Mouse (Mus musculus): ENCODE measurements around the gene Zfp97.
"Not testable (repeated sequence)": the region's sequence is repeated elsewhere in the genome, so short reads cannot be mapped to it uniquely, and the experiment has no call there.

Gene Zfp97

DNA sequence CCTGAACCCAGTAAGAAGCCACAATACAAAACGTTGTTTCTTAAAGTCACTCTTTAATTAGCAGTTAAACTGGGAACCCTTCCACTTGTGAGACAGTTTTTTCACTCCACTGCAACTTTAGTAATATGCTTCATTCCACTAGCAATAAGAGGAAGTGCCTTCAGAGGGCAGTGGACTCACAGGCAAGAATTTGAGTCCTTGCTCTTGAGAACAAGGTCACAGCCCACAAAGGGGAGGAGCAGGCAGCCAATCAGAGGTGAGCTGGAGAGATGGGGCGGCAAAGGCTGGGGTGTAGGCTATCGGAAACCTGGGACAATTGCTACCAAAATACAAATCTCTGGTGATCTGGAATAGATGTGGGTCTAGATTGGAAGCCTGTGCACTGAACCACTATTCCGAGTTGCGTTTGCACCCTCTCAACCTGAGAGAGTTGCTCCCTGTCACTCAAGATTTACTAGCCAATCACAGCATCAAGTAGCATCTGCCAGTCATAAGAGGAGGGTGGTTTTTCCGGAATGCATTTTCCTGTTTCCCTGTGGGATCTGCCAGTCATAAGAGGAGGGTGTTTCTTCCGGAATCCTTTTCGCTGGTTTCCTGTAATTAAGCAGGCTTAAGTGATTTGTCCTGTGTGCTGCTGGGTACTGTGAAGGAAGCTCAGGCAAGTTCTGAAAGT is at the start of gene Zfp97:
TSS of gene Zfp97 (plus strand) at position 586 of the 673 bp plus-strand sequence.
- not testable (repeated sequence) for DNase-seq (ENCODE audit: low read depth)

DNA sequence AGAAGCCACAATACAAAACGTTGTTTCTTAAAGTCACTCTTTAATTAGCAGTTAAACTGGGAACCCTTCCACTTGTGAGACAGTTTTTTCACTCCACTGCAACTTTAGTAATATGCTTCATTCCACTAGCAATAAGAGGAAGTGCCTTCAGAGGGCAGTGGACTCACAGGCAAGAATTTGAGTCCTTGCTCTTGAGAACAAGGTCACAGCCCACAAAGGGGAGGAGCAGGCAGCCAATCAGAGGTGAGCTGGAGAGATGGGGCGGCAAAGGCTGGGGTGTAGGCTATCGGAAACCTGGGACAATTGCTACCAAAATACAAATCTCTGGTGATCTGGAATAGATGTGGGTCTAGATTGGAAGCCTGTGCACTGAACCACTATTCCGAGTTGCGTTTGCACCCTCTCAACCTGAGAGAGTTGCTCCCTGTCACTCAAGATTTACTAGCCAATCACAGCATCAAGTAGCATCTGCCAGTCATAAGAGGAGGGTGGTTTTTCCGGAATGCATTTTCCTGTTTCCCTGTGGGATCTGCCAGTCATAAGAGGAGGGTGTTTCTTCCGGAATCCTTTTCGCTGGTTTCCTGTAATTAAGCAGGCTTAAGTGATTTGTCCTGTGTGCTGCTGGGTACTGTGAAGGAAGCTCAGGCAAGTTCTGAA is 57.7 kb downstream of the Zfp97 start:
- not testable (repeated sequence) for DNase-seq (ENCODE audit: low read depth)

DNA sequence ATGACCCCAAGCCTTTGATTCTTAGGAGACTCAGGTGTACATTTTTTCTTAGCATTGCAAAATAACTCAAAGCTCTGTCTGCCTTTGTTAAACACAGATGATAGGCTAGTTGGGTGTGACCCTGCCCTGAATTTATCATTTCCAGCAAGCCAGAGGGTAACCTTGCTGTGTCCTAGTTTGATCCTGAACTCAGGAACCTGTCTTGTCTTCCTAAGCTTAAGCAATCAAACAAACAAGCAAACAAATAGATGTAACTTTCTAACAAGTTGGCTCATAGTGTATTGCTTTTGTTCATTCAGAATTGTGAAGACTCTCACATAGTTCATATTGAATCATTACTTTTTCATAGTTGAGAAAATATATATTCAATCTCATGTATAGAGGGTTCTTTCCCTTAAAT is 73.5 kb downstream of the Zfp97 start:
- not testable (repeated sequence) for DNase-seq (ENCODE audit: low read depth)

DNA sequence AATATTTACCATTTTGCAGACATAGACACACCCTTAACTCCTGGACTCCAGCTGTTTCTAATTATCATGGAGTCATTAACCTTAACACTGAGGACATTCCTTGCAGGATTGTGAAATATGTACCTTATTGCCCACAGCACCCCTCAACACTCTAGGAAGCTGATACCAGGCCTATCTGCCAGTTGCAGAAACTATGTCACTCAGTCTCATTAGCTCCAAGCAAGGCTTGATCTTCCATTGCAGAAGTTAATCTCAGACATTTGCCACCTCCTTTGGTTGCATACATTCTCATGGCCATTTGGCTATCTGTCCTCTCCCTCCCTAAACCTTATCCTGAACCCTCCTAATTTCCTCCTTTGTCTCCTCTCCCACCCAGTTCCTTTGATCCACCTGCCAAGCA is 74.0 kb downstream of the Zfp97 start:
- no peak for DNase-seq (ENCODE audit: low read depth)

DNA sequence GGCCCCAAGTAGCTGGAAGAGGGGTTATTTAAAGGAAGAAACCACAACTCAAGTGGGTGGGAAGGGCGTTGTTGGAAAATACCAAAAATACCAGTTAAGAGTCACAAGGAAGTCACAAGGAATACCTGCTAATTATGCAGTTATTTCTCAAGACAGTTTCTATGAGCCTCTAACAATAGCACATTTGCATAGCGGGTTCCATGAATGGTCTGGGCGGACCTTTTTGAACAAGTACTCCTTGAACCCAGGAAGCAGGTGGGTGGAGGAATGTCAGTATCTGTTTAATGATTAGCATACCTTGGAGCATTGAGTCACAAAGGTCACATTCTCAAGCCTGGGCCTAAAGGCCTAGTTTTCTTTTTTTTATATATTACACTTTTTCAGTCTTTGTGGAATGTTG is 74.9 kb downstream of the Zfp97 start:
- DNase-seq (ENCODE audit: low read depth) = not testable (repeated sequence)
